Mouse (Mus musculus) ES-Bruce4 (cell line): ENCODE results near the gene Cd160.

Experiments used
- CTCF ChIP-seq: IDR thresholded peaks from one replicate; pipeline ENCODE4 v1.8.1; 2011; ENCODE audit warnings: low read depth, low read length
- EP300 ChIP-seq: IDR thresholded peaks from 2 replicates; pipeline ENCODE4 v1.6.1; 2011; ENCODE audit warnings: low read depth, low read length; ENCODE audit not compliant: insufficient read depth

DNA sequence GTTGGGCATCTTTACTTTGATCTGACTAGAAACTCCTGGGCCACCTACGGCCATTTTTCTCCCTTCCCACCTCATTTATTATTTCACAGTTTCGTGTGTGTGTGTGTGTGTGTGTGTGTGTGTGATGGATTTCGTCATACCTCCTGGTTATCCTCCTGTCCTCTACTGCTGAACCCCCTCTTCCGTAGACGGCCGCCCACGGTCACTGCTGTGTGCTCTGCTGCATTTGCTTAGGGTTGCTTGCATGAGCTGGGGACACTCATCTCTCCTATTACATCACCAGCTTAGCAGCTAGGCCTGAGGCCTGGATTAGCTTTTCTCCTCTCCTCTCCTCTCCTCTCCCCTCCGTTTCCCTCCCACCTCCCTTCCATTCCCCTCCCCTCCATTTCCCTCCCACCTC lies 19.3 kb upstream of the Cd160 start:
- TF ChIP-seq CTCF (no peak), EP300 (no peak)
